Mouse (Mus musculus) forebrain, postnatal 0 days (tissue): ENCODE measurements at regions not wholly inside any gene's neighbourhood (a gene's known extent, or its start where the extent isn't known, plus 50 kb on each side); places are given as distances from the start of the nearest gene placed in this dataset.
"Not testable (repeated sequence)": the region's sequence is repeated elsewhere in the genome, so short reads cannot be mapped to it uniquely, and the experiment has no call there.

Source experiments
- ATAC-seq: fragments of 200-750 bp; cut with Nextera tagmentation; 2 replicates; pipeline ENCODE4 v1.8.0; 2017; ENCODE audit warnings: mild to moderate bottlenecking, moderate library complexity
- DNase-seq: peaks from one replicate; pipeline ENCODE4 v3.0.0-alpha.2; 2015
- H3K27ac ChIP-seq: fragments of 300-500 bp; sonication (generic); 2 replicates; pipeline ENCODE4 v1.5.1; 2014; ENCODE audit warnings: low read depth, mild to moderate bottlenecking, antibody characterized with exemption, low read length, moderate library complexity, mixed read lengths
- H3K27me3 ChIP-seq: fragments of 300-500 bp; sonication (generic); 2 replicates; pipeline ENCODE4 v1.6.1; 2014; ENCODE audit warnings: mild to moderate bottlenecking, low read length, mixed read lengths; ENCODE audit not compliant: insufficient read depth
- H3K36me3 ChIP-seq: fragments of 300-500 bp; sonication (generic); 2 replicates; pipeline ENCODE4 v1.6.1; 2014; ENCODE audit warnings: mild to moderate bottlenecking, moderate library complexity; ENCODE audit not compliant: insufficient read depth
- H3K4me1 ChIP-seq: fragments of 300-500 bp; sonication (generic); 2 replicates; pipeline ENCODE4 v1.6.1; 2014; ENCODE audit warnings: antibody characterized with exemption; ENCODE audit not compliant: insufficient read depth
- H3K4me2 ChIP-seq: fragments of 300-500 bp; sonication (generic); 2 replicates; pipeline ENCODE4 v1.6.1; 2014; ENCODE audit warnings: low read depth, mild to moderate bottlenecking, moderate library complexity
- H3K4me3 ChIP-seq: fragments of 300-500 bp; sonication (generic); 2 replicates; pipeline ENCODE4 v1.5.1; 2014; ENCODE audit warnings: low read depth, low read length, mixed read lengths
- H3K9ac ChIP-seq: fragments of 300-500 bp; sonication (generic); 2 replicates; pipeline ENCODE4 v1.6.1; 2014; ENCODE audit warnings: mild to moderate bottlenecking
- H3K9me3 ChIP-seq: fragments of 300-500 bp; sonication (generic); 2 replicates; pipeline ENCODE4 v1.6.1; 2016; ENCODE audit warnings: low read length
- CTCF ChIP-seq: sonication (generic); IDR thresholded peaks from 2 replicates; pipeline ENCODE4 v1.5.1; 2016; ENCODE audit warnings: antibody characterized with exemption, control low read depth, low read depth
- WGBS: fragments of 180-500 bp; shearing (Covaris S2); extraction: QIAGEN DNeasy Blood & Tissue Kit; methylation state at CpG from one replicate; pipeline ENCODE4 v1.1.7; 2014; 5-methylcytosine and 5-hydroxymethylcytosine counted together

- H3K27ac ChIP-seq, result no peak overlapping the region
- 80% methylated on average over 10 of the region's 10 CpGs for WGBS
- no peak for ATAC-seq
- H3K4me2 ChIP-seq, result no peak overlapping the region
- H3K4me1 ChIP-seq, result no peaks in the 10 kb centered on the region
- H3K27me3 ChIP-seq, result no peaks in the 10 kb centered on the region
- no peak overlapping the region for H3K4me3 ChIP-seq
- H3K36me3 ChIP-seq, result no peaks in the 10 kb centered on the region
- no peak overlapping the region for H3K9ac ChIP-seq
- no peaks in the 10 kb centered on the region for H3K9me3 ChIP-seq
- no peak for DNase-seq
- TF ChIP-seq CTCF, result no peak
Measured at GRCm38 (mm10) chr2:3864872-3865271, 152.6 kb upstream of the Frmd4a start.

DNA sequence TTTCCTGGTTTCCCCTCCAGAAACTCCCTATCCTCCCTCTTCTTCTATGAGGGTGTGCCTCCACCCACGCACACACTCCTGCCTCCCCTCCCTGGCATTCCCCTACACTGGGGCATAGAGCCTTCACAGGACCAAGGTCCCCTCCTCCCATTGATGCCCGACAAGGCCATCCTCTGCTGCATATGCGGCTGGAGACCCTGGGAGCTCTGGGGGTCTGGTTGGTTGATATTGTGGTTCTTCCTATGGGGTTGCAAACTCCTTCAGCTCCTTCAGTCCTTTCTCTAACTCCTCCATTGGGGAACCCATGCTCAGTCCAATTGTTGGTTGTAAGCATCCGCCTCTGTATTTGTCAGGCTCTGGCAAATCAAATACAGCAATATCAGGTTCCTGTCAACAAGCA is 150.8 kb upstream of the Frmd4a start:
- not testable (repeated sequence) for H3K27ac ChIP-seq, H3K9ac ChIP-seq, DNase-seq, ATAC-seq, H3K4me2 ChIP-seq, H3K4me1 ChIP-seq, H3K4me3 ChIP-seq, H3K36me3 ChIP-seq, H3K27me3 ChIP-seq, H3K9me3 ChIP-seq
- WGBS, result 91% methylated on average over 4 of the region's 4 CpGs

DNA sequence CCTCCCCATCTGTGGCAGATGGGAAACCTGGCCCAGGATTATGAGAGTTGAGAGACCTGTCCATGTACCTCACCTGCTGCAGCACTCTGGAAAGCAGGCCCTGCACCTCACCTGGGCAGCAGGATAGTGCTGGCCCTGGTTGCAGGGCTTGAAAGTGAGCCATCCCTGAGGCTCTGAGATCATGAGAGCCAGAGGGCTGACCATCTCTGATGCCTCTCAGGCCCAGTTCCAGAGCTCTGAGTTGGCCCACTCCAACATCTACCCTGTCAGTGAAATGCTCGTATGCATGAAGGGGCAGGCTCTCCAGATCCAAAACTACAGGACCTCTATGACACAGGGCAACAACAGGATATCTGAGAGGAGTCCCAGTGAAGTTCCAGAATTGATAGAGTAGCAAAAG is 147.8 kb upstream of the Frmd4a start:
- no peak overlapping the region for H3K9ac ChIP-seq
- ATAC-seq (no peak), DNase-seq (no peak)
- no peaks in the 10 kb centered on the region for H3K9me3 ChIP-seq
- 67% methylated on average over 1 of the region's 1 CpGs for WGBS
- H3K36me3 ChIP-seq, result no peaks in the 10 kb centered on the region
- no peak for TF ChIP-seq CTCF
- no peaks in the 10 kb centered on the region for H3K4me1 ChIP-seq
- H3K4me3 ChIP-seq, result no peak overlapping the region
- no peak overlapping the region for H3K27ac ChIP-seq
- no peak overlapping the region for H3K4me2 ChIP-seq
- H3K27me3 ChIP-seq, result no peaks in the 10 kb centered on the region

DNA sequence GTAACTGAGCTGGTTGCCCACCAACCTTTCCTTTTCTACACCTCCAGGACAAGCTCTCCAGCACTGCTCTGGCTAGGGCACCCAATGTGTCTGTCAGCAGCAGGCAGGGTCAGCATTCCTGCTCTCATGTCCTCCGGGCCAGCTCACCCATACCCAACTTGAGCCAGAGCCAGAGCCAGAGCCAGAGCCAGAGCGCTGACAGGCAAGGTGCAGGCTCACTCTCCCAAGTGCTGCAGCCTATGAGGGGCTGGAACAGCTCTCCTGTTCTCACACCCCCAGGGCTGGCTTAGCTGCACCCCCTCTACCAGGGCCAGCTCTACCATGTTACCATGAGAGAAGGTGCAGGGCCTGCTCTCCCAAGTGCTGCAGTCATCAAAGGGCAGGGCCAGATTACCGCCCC is 145.8 kb upstream of the Frmd4a start:
- no peak overlapping the region for H3K9ac ChIP-seq
- H3K4me2 ChIP-seq, result no peak overlapping the region
- 98% methylated on average over 3 of the region's 3 CpGs for WGBS
- no peaks in the 10 kb centered on the region for H3K36me3 ChIP-seq
- no peaks in the 10 kb centered on the region for H3K9me3 ChIP-seq
- H3K27me3 ChIP-seq, result no peaks in the 10 kb centered on the region
- ATAC-seq (no peak), DNase-seq (no peak)
- no peaks in the 10 kb centered on the region for H3K4me1 ChIP-seq
- no peak overlapping the region for H3K27ac ChIP-seq
- no peak overlapping the region for H3K4me3 ChIP-seq
- TF ChIP-seq CTCF, result no peak

DNA sequence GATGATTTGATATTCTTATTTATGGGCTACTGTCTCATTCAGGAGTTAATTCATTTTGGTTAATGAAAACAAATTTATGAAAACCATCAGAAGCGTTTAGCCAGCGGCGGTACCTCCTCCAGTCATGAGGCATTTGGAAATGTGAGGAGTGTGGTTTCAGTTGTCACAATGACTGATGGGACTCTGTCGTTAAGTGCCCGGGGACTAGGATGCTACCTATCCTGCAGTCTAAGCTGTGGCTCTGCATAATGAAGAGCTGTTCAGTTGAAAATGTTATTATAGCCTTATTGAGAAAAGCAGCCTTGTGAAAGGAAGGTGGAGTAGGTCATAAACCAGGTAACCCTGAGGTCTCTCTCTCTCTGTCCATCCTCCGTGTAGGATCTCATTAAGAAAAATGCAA is 130.5 kb upstream of the Frmd4a start:
- Histone ChIP-seq H3K9me3 (no peaks in the 10 kb centered on the region), H3K36me3 (no peaks in the 10 kb centered on the region), H3K4me2 (no peak overlapping the region), H3K4me1 (peaks cover 13% of the 10 kb centered on the region; the same call in 1 of the 2 replicates), H3K27me3 (no peaks in the 10 kb centered on the region), H3K4me3 (no peak overlapping the region), H3K9ac (no peak overlapping the region), H3K27ac (no peak overlapping the region)
- ATAC-seq (no peak), DNase-seq (no peak)
- 61% methylated on average over 6 of the region's 6 CpGs for WGBS
- TF ChIP-seq CTCF, result no peak

DNA sequence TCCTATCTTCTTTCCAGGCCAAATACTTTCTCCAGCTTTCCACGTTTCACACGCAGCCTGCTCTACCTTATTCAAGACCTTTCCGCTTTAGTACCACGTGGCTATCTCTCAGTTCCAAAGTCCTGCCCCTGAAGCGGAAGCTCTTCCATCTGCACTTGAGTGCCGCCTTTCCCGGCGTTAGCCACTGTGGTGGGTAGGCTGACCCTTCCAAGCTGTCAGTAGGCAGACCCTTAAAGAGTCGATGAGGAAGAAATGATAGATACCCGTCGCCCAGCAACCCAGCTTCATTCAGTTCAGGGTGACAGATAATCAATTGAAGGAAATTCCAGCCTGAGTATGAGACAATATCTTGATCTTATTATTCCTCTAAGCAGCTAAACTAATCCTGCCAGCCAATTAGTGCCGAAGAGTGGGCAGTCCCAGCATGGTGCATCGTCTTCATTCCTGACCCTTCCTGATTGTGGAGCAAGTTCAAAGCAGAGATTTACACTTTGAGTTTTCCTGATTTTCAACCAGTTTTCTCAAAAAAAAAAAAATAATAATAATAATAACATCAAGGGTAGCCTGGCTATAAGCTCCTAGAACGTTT is 129.6 kb upstream of the Frmd4a start:
- Histone ChIP-seq H3K27me3 (no peaks in the 10 kb centered on the region), H3K36me3 (no peaks in the 10 kb centered on the region), H3K27ac (no peak overlapping the region; the same call in 1 of the 2 replicates), H3K4me2 (peak overlapping the region; percentile 44), H3K9ac (0 out of 2 replicates have a peak overlapping the region, but pooled peaks have one; percentile 6), H3K4me3 (peak overlapping the region; percentile 18), H3K9me3 (no peaks in the 10 kb centered on the region), H3K4me1 (peaks cover 13% of the 10 kb centered on the region; the same call in 1 of the 2 replicates)
- no peak for TF ChIP-seq CTCF
- ATAC-seq (peak; percentile 53), DNase-seq (peak; percentile 18)
- 9% methylated on average over 14 of the region's 14 CpGs for WGBS

GRCm38 (mm10) chr2:3889381-3889780 is 128.1 kb upstream of the Frmd4a start:
- no peak overlapping the region for H3K9ac ChIP-seq
- TF ChIP-seq CTCF, result no peak
- no peaks in the 10 kb centered on the region for H3K27me3 ChIP-seq
- H3K4me2 ChIP-seq, result no peak overlapping the region
- H3K36me3 ChIP-seq, result no peaks in the 10 kb centered on the region
- no peaks in the 10 kb centered on the region for H3K9me3 ChIP-seq
- no peak for ATAC-seq
- 35% methylated on average over 3 of the region's 3 CpGs for whole genome bisulfite sequencing
- no peak overlapping the region for H3K27ac ChIP-seq
- peaks cover 13% of the 10 kb centered on the region; the same call in 1 of the 2 replicates for H3K4me1 ChIP-seq
- DNase-seq, result peak; percentile 6
- H3K4me3 ChIP-seq, result no peak overlapping the region

DNA sequence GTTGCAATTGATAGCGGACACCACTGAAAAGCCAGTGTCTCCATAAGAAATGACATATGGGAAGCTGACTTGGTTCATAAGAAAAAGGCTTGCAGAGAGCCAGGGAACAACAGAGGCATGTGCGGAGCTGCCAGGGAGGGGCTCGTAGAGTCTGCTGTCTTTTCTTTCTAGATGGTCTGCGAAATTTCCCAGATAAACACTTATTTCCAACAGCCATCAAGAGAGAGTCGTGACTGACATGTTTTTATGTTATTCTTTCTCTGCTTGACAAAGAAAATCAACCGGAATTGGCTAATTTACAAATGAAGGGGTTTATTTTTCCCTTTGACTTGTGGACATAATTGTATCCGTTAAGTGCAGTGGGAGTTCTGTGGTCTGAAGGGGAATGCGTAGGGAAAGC is 127.1 kb upstream of the Frmd4a start:
- Histone ChIP-seq H3K9ac (no peak overlapping the region), H3K36me3 (no peaks in the 10 kb centered on the region), H3K27ac (no peak overlapping the region), H3K27me3 (no peaks in the 10 kb centered on the region), H3K4me1 (peaks cover 13% of the 10 kb centered on the region; the same call in 1 of the 2 replicates), H3K4me2 (no peak overlapping the region), H3K9me3 (no peaks in the 10 kb centered on the region), H3K4me3 (no peak overlapping the region)
- DNase-seq (peak; percentile 39), ATAC-seq (peak; percentile 58; the same call in 1 of the 2 replicates)
- TF ChIP-seq CTCF, result no peak
- 19% methylated on average over 8 of the region's 8 CpGs for WGBS
